Mouse (Mus musculus): ENCODE data around the gene Hdac5.

The Hdac5 gene

GRCm38 (mm10) chr11:102240636-102241035 lies 10.7 kb upstream of the Hdac5 start:
- in situ Hi-C loops (cut with MboI; ENCODE audit: low sequenced_read_pairs): no loop called here

GRCm38 (mm10) chr11:102236022-102236421 lies 6.1 kb upstream of the Hdac5 start:
- in situ Hi-C loops (cut with MboI; ENCODE audit: low sequenced_read_pairs): no loop called here

GRCm38 (mm10) chr11:102229331-102229953 lies 524 bp downstream of the Hdac5 start:
- in situ Hi-C loops (cut with MboI; ENCODE audit: low sequenced_read_pairs): no loop called here

GRCm38 (mm10) chr11:102228646-102229268 lies 1.2 kb downstream of the Hdac5 start:
- in situ Hi-C loops (cut with MboI; ENCODE audit: low sequenced_read_pairs): no loop called here

GRCm38 (mm10) chr11:102228191-102228545 lies 1.8 kb downstream of the Hdac5 start:
- in situ Hi-C loops (cut with MboI; ENCODE audit: low sequenced_read_pairs): no loop called here

- in situ Hi-C loops (cut with MboI; ENCODE audit: low sequenced_read_pairs): no loop called here
These were observed 2.4 kb downstream of the Hdac5 start for GRCm38 (mm10) chr11:102227270-102228190.

GRCm38 (mm10) chr11:102226067-102226978 lies 3.6 kb downstream of the Hdac5 start:
- in situ Hi-C loops (cut with MboI; ENCODE audit: low sequenced_read_pairs): no loop called here

GRCm38 (mm10) chr11:102225221-102225620 lies 4.7 kb downstream of the Hdac5 start:
- in situ Hi-C loops (cut with MboI; ENCODE audit: low sequenced_read_pairs): no loop called here

- in situ Hi-C loops (cut with MboI; ENCODE audit: low sequenced_read_pairs): no loop called here
These were observed 5.3 kb downstream of the Hdac5 start for GRCm38 (mm10) chr11:102224686-102225085.

- in situ Hi-C loops (cut with MboI; ENCODE audit: low sequenced_read_pairs): no loop called here
These were observed 6.8 kb downstream of the Hdac5 start for GRCm38 (mm10) chr11:102223166-102223565.

GRCm38 (mm10) chr11:102221954-102222351 lies 8.0 kb downstream of the Hdac5 start:
- in situ Hi-C loops (cut with MboI; ENCODE audit: low sequenced_read_pairs): no loop called here

GRCm38 (mm10) chr11:102221243-102221953 lies 8.6 kb downstream of the Hdac5 start:
- in situ Hi-C loops (cut with MboI; ENCODE audit: low sequenced_read_pairs): no loop called here

- in situ Hi-C loops (cut with MboI; ENCODE audit: low sequenced_read_pairs): no loop called here
These were observed 9.5 kb downstream of the Hdac5 start for GRCm38 (mm10) chr11:102220451-102220850.

GRCm38 (mm10) chr11:102219994-102220346 lies 10.0 kb downstream of the Hdac5 start:
- in situ Hi-C loops (cut with MboI; ENCODE audit: low sequenced_read_pairs): no loop called here

- in situ Hi-C loops (cut with MboI; ENCODE audit: low sequenced_read_pairs): no loop called here
These were observed 10.5 kb downstream of the Hdac5 start for GRCm38 (mm10) chr11:102219247-102219993.

GRCm38 (mm10) chr11:102218783-102219182 lies 11.2 kb downstream of the Hdac5 start:
- in situ Hi-C loops (cut with MboI; ENCODE audit: low sequenced_read_pairs): no loop called here

GRCm38 (mm10) chr11:102217876-102218430 lies 12.0 kb downstream of the Hdac5 start:
- in situ Hi-C loops (cut with MboI; ENCODE audit: low sequenced_read_pairs): no loop called here

- in situ Hi-C loops (cut with MboI; ENCODE audit: low sequenced_read_pairs): no loop called here
These were observed 12.6 kb downstream of the Hdac5 start for GRCm38 (mm10) chr11:102217396-102217795.

GRCm38 (mm10) chr11:102216886-102217240 lies 13.1 kb downstream of the Hdac5 start:
- in situ Hi-C loops (cut with MboI; ENCODE audit: low sequenced_read_pairs): no loop called here
